Mouse (Mus musculus) C2C12 (cell line): ENCODE measurements around the gene Drosha. TPM values are rescaled to one million over a fixed set of nuclear protein-coding genes. Genes with fewer than 3 reads are reported as not detected.

Source experiments
- H3K27me3 ChIP-seq: one replicate; pipeline ENCODE4 v1.6.1; 2011; ENCODE audit not compliant: control insufficient read depth, insufficient read depth, insufficient read length
- H3K36me3 ChIP-seq: one replicate; pipeline ENCODE4 v1.6.1; 2011; ENCODE audit not compliant: control insufficient read depth, insufficient read depth
- H3K4me3 ChIP-seq: one replicate; pipeline ENCODE4 v1.5.1; 2011; ENCODE audit warnings: mild to moderate bottlenecking, control low read depth; ENCODE audit not compliant: poor library complexity, insufficient read depth, severe bottlenecking
- H3K79me2 ChIP-seq: one replicate; pipeline ENCODE4 v1.6.1; 2011; ENCODE audit not compliant: control insufficient read depth, insufficient read depth
- H3K79me3 ChIP-seq: one replicate; pipeline ENCODE4 v1.6.1; 2011; ENCODE audit warnings: low read depth, control low read depth
- H3ac ChIP-seq: one replicate; pipeline ENCODE3; 2011; ENCODE audit warnings: low read depth; ENCODE audit not compliant: control insufficient read depth, insufficient read length
- CEBPB ChIP-seq: IDR thresholded peaks from one replicate; pipeline ENCODE4 v1.6.1; 2011; ENCODE audit warnings: low read depth, mild to moderate bottlenecking, control low read depth, moderate library complexity
- CTCF ChIP-seq: IDR thresholded peaks from one replicate; pipeline ENCODE4 v1.5.1; 2011; ENCODE audit not compliant: control insufficient read depth, insufficient read depth, insufficient read length
- FOSL1 ChIP-seq: IDR thresholded peaks from one replicate; pipeline ENCODE4 v1.8.0; 2011; ENCODE audit warnings: mild to moderate bottlenecking, low read length; ENCODE audit not compliant: poor library complexity, insufficient read depth, severe bottlenecking
- MAX ChIP-seq: IDR thresholded peaks from one replicate; pipeline ENCODE4 v1.6.1; 2011; ENCODE audit warnings: mild to moderate bottlenecking, control low read depth
- MYOD1 ChIP-seq: IDR thresholded peaks from one replicate; pipeline ENCODE4 v1.6.1; 2011; ENCODE audit warnings: low read depth; ENCODE audit not compliant: control insufficient read depth, insufficient read length
- MYOG ChIP-seq: IDR thresholded peaks from one replicate; pipeline ENCODE4 v1.6.1; 2011; ENCODE audit not compliant: control insufficient read depth, insufficient read length; ENCODE audit errors: extremely low read depth
- USF1 ChIP-seq: IDR thresholded peaks from one replicate; pipeline ENCODE4 v1.6.1; 2011; ENCODE audit warnings: low read depth, mild to moderate bottlenecking, control low read depth, moderate library complexity
- polyA plus RNA-seq: library from polyadenylated mRNA; unstranded; fragments of >200 nt; fragmentation: generic; extraction: Trizol; gene quantifications from one replicate; pipeline ENCODE4 v1.2.1, GENCODE M21; 2012; ENCODE audit warnings: missing spikeins

Drosha gene
- polyA plus RNA-seq, 1 experiment, result 42.0 TPM

GRCm38 (mm10) chr15:12884855-12885254 lies 60.2 kb downstream of the Drosha start:
- Histone ChIP-seq H3ac (no peak overlapping the region), H3K36me3 (peaks cover 78% of the 10 kb centered on the region), H3K4me3 (no peak overlapping the region), H3K27me3 (no peaks in the 10 kb centered on the region), H3K79me3 (no peaks in the 10 kb centered on the region), H3K79me2 (no peaks in the 10 kb centered on the region)
- no peak for TF ChIP-seq MYOG
- no peak for TF ChIP-seq MYOD1
- TF ChIP-seq MAX, result no peak
- TF ChIP-seq USF1, result no peak
- no peak for TF ChIP-seq CEBPB
- no peak for TF ChIP-seq CTCF
- no peak for TF ChIP-seq FOSL1

GRCm38 (mm10) chr15:12885361-12885760 lies 60.7 kb downstream of the Drosha start:
- no peaks in the 10 kb centered on the region for H3K79me2 ChIP-seq
- TF ChIP-seq MYOD1, result no peak
- TF ChIP-seq MAX, result no peak
- no peak for TF ChIP-seq USF1
- no peak for TF ChIP-seq CEBPB
- TF ChIP-seq FOSL1, result no peak
- no peak for TF ChIP-seq MYOG
- TF ChIP-seq CTCF, result no peak
- H3K36me3 ChIP-seq, result peaks cover 80% of the 10 kb centered on the region
- no peak overlapping the region for H3ac ChIP-seq
- H3K79me3 ChIP-seq, result no peaks in the 10 kb centered on the region
- no peaks in the 10 kb centered on the region for H3K27me3 ChIP-seq
- no peak overlapping the region for H3K4me3 ChIP-seq

- Histone ChIP-seq H3K27me3 (no peaks in the 10 kb centered on the region), H3K4me3 (no peak overlapping the region), H3K79me3 (no peaks in the 10 kb centered on the region), H3K36me3 (peaks cover 79% of the 10 kb centered on the region), H3ac (no peak overlapping the region), H3K79me2 (no peaks in the 10 kb centered on the region)
- TF ChIP-seq FOSL1, result no peak
Measured at GRCm38 (mm10) chr15:12887206-12887605, 62.6 kb downstream of the Drosha start.

GRCm38 (mm10) chr15:12888312-12888711 lies 63.7 kb downstream of the Drosha start:
- Histone ChIP-seq H3K27me3 (no peaks in the 10 kb centered on the region), H3K36me3 (peaks cover 74% of the 10 kb centered on the region), H3K79me3 (no peaks in the 10 kb centered on the region), H3K79me2 (no peaks in the 10 kb centered on the region), H3K4me3 (no peak overlapping the region), H3ac (no peak overlapping the region)
- TF ChIP-seq FOSL1 (no peak), MYOG (no peak), CTCF (no peak), CEBPB (no peak), MYOD1 (no peak)

GRCm38 (mm10) chr15:12889909-12890308 lies 65.3 kb downstream of the Drosha start:
- H3K4me3 ChIP-seq, result no peak overlapping the region
- TF ChIP-seq CEBPB (no peak), MYOD1 (no peak), CTCF (no peak), MYOG (no peak), USF1 (no peak), FOSL1 (no peak), MAX (no peak)
- no peak overlapping the region for H3ac ChIP-seq
- no peaks in the 10 kb centered on the region for H3K27me3 ChIP-seq
- no peaks in the 10 kb centered on the region for H3K79me3 ChIP-seq
- peaks cover 74% of the 10 kb centered on the region for H3K36me3 ChIP-seq
- no peaks in the 10 kb centered on the region for H3K79me2 ChIP-seq

- no peaks in the 10 kb centered on the region for H3K79me3 ChIP-seq
- H3K36me3 ChIP-seq, result peaks cover 80% of the 10 kb centered on the region
- H3ac ChIP-seq, result no peak overlapping the region
- H3K27me3 ChIP-seq, result no peaks in the 10 kb centered on the region
- H3K4me3 ChIP-seq, result no peak overlapping the region
- no peaks in the 10 kb centered on the region for H3K79me2 ChIP-seq
- TF ChIP-seq USF1 (no peak), MYOD1 (no peak), FOSL1 (no peak)
Measured at GRCm38 (mm10) chr15:12895426-12895825, 70.8 kb downstream of the Drosha start.
